Mouse (Mus musculus) mouse trophoblast stem cell (cell line): Measurements from ENCODE around the gene Ubtd2.

Experiments
- in situ Hi-C, 2 experiments: fragments of 300-500 bp; cut with MseI, MboI; formaldehyde crosslinking; loops; 2 replicates in 1 of 2; 3 replicates in 1 of 2; pipeline ENCODE4 v1.15.1; 2025

Gene Ubtd2

GRCm38 (mm10) chr11:32518770-32519169 lies 63.6 kb downstream of the Ubtd2 start:
- in situ Hi-C loops = no loop called here

DNA sequence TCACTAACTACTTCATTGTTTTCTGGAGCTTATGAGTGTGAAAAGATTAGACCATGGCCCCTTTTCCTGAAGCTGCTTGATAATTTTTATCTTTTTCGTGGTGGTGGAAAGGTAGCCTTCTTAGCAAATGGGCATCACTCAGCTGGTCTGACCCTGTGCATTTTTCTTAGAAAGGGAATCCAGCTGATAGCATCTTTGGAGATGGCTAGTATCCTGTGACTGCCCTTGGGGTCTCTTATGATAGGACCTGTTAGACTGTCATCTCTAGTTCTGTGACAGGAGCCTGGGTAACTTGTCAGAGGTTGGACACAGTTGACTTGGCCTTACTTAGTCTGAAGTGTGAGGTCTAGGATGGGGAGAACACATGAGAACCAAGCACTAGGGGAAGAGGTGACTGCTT lies 64.2 kb downstream of the Ubtd2 start:
- in situ Hi-C loops = no loop called here

DNA sequence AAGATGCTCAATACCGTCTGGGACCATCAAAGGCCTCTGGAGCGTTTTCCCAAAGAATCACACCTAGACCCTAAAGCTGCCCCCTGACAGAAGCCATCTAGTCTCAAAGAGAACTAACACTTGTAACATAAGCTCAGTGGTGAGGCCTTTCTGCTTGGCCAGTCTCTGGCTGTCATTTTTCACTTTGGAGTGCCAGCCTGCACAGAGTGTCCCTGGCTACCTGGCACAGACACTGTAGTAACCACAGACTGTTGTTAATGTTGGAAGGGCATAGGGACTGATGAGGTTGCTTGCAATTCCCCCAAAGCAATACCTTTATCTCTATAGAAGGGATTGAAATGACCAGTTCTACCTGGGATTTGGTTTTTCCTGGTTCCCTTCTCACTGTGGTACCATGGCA lies 66.1 kb downstream of the Ubtd2 start:
- in situ Hi-C loops = loop anchor here in 1 of 2 experiments (5.0 kb wide), 1 partner anchor 71 kb away; no protein-coding TSS in a partner anchor

DNA sequence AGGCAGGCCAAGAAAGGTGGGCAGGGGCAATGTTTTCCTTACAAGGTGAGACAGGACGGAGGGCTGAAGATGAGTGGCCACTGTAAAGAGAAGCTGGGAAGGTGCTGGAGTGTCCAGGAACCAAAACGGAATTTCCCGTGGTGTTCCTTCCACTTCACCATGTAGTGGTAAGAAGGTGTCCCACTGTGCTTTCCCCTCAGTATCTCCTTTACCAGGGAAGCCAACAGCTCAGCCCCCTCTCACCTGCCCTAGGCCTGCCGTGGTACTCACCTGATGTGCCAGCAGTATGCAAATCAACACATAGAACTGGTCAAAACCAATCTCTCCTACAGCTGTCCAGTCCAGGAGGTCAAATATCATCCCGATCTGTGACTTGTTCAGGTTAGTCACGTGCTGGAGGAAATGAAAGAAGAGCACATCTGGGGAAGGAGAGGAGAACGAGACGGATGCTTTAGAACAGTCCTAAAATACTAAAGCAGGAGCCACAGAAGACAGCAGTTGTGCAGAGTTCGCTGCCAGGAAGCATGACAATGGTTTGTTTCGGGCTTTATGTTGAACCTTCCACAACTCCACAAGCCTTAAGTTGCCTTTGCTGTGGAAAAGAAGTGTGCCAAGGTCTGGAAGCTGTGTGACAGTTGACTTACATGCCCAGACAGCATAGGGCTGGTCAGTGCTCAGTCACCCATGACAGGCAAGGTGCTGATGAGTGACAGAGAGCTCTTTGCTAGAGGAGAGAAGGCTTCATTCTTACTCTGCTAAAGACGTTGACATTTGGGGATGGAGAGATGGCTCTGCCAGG lies 69.2 kb downstream of the Ubtd2 start:
- in situ Hi-C loops = loop anchor here in 1 of 2 experiments (5.0 kb wide), 1 partner anchor 68 kb away; no protein-coding TSS in a partner anchor

DNA sequence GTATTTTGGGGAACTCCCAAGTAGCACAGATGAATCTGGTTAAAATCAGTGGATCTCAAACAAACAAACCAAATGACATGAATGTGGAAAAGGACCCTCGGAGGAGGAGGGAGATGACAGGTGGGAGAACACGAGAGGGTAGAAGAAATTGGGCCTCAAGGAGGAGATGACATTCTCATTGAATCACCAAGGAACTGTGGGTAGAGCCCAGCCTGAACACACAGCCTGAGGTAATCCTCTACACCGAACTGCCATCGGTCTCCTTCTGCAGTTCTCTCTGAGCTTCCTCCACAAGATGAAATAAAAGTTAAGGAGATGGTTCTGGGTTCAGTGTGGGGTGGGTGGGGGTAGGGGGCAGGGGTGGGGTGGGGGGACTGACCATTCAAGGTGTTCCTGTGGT lies 71.8 kb downstream of the Ubtd2 start:
- in situ Hi-C loops = no loop called here

- in situ Hi-C loops = no loop called here
Observed at GRCm38 (mm10) chr11:32530151-32530550, 75.0 kb downstream of the Ubtd2 start.

DNA sequence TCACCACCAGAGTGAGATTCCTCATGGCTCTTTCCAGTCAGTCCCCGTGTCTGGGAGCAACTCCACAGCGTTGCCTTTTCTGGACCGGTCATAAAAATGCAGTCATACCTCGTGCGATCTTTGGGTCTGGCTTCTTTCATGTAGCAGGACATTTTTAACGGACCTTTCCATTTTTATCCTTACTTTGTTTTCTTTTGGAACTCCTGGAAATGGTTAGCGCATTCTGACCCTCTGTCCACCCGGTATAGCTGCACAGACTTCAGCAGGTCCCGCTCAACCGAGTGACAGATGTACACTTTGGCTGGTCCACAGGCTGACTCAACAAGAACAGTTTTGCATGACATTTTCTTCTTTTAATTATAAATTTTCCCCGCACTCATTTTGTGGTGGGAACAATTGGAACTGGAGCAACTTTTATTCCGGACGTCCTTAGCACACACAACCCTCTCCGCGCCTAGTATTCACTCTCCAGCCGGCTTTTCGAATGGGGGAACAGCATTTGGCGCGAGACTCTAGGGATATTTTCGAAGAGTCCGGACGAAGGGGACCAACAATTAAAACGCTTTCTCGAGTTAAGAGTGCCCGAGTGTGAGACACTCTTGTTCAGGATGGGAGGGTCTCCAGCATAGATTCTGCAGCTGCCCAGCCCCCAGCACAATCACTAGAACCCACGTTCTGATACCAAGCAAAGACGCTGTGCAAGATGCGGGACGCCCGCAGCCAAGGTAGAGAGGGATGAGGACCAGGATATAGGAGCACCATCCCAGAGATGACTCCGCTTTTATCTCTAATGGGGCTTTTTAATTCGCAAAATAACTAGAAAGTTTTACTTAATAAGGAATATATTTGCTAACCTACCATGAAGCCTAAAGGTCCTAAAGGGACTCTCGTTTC lies 76.9 kb downstream of the Ubtd2 start, which contains the start of gene Efcab9:
Efcab9 (minus strand) TSS at position 211 of the 894 bp plus-strand sequence.
- in situ Hi-C loops = no loop called here

GRCm38 (mm10) chr11:32532765-32533481 lies 77.8 kb downstream of the Ubtd2 start, which contains the start of gene Stk10:
Gene Stk10, plus strand, starts transcription at chr11:32533305.
- in situ Hi-C loops = no loop called here

DNA sequence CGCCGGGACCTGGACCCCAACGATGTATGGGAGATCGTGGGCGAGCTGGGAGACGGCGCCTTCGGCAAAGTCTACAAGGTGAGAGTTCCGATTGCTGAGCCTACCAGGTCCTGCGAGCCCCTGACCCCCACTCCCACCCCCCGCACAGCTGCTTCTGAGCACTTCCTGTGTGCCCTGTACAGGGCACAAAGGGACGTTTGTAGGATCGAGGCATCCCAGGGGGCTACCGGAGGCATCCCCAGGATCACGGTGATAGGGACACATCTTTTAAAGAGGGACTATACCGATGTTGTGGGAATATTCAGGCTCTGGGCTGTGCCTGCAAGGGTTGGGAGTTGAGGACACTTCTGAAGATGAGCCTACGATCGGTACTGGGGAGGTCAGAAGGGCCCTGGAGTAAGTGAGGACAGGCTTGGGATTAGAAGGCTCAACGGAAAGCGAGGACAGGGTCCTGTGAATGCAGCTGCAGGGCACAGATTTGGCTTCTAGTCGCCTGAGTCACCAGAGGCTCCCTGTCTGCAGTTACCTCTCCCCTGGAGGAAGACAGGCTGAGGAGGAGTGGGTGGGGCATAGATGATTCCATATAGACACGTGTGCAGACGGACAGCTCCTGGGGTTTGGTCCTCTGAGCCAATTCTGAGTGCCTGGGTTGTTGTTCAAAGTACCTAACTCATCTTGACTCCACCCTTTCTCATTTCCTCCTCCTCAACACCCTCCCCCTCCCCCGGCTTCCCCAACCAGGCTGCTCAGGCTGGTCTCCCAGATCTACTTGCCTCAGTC lies 78.5 kb downstream of the Ubtd2 start:
- in situ Hi-C loops = no loop called here

DNA sequence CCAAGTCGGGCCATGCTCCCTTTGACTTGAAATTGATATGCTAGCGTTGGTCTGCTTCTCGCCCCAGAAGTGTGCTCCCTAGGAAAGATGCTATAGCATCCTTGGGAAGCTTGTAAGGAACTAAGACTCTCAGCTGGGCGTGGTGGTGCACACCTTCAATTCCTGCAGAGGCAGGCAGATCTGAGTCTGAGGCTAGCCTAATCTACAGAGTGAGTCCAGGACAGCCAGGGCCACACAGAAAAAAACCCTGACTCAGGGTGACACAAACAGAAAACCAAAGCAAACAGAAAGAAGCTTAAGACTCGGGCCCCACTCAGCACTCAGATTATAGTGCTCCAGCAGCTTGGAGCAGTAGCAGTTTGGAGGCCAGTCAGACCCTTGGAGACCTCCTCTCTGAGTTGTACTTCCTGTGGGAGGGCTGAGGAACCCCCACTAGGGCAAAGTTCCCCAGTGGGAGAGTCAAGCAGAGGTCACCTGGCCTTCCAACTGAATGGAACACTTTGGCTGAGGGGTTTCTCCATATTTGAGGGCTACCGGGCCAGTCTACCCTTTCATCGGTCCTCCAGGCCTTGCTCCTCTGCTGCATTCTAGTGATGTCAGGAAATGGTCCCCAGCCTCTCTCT lies 79.4 kb downstream of the Ubtd2 start:
- in situ Hi-C loops = no loop called here

DNA sequence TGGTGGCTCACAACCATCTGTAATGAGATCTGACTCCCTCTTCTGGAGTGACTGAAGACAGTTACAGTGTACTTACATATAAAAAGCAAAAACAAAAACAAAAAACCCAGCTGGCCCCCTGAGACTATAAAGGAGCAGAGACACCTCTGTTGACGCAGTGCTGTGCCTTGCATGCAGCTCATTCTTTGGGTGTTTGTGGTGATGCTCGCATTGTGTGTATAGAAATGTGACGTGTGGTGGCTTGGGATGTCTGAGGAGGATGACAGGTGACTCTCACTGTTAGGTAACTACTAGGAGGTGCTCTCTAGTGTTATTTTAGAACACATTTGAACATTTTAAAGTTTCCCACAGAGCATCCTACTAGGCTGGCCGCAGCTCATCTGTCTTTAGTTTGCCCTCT lies 80.5 kb downstream of the Ubtd2 start:
- in situ Hi-C loops = no loop called here

GRCm38 (mm10) chr11:32536954-32537353 lies 81.8 kb downstream of the Ubtd2 start:
- in situ Hi-C loops = no loop called here

GRCm38 (mm10) chr11:32538435-32538834 lies 83.3 kb downstream of the Ubtd2 start:
- in situ Hi-C loops = no loop called here

DNA sequence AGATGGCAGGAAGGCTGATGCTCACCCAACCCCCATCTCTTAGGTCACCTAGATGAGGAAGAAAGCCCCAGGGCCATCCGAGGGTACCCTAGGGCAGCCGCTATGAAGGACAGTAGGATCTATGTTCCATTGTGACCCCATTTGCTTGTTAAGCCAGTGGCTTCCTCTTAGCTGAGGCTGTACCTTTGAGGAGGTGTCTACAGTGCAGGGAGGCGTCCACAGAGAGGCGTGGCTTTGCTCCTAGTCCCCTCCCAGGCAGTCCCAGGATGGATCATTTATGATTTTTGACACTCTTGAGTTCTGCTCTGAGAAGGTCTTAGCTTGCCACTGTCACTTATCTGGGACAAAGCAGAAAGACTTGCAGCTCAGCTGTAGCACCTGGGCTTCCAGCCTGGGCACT lies 83.7 kb downstream of the Ubtd2 start:
- in situ Hi-C loops = no loop called here

DNA sequence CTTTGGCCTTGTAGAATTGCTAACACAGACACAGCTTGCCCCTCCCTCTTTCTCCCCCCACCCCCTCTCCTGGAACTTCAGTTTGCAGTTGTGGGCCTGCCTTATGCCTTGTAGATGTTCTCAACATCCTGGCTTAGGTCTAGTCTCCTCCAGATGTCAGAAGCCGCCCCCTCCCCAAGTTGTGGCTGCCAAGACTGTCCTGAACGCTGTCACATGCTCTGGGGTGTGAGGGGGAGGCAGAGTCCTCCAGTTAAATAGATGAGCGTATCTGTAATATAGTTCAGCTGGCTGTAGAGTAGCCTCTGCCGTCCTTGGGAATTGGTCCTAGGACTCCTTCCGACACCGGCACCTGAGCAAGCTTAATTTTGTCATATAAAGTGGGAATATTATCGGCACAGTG lies 84.5 kb downstream of the Ubtd2 start:
- in situ Hi-C loops = no loop called here

DNA sequence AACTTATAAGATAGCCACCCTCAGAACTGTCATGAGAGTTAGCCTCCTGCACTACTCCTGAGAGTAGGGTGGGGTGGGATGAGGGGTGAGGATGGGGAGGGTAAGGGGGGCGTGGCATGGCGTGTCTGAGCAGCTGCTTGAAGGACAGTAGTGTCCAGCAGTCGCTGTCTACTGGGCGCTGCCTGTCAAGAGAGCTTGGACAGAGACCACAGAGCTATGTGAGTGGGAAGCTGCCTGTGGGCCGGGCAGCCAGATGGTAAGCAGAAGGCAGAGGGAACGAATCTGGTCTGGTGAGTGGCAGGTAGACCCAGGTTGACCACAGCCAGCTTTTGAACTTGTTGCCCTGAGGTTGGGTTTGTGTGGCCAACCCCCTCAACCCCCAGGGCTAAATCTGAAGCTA lies 85.3 kb downstream of the Ubtd2 start:
- in situ Hi-C loops = no loop called here

GRCm38 (mm10) chr11:32542181-32542580 lies 87.0 kb downstream of the Ubtd2 start:
- in situ Hi-C loops = no loop called here

- in situ Hi-C loops = no loop called here
Observed at GRCm38 (mm10) chr11:32542687-32543411, 87.7 kb downstream of the Ubtd2 start.

DNA sequence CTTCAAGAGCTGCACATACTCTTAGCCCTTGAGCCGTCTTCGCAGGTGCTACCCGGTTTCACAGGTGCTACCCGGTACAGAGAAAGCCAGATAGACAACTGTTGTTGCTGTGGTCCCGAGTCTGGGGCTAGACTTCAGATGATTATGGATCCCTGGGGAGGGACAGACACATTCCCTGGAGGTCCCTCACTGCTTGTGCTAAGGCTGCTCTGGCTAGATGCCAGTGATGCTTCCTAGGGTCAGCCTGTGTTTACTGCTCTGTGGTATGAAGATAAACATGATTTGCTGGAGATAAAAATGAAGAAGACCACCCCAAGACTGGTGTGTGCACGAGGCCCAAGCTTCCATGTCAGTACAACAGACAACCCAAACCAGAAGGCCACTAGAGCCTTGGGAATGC lies 88.9 kb downstream of the Ubtd2 start:
- in situ Hi-C loops = no loop called here

DNA sequence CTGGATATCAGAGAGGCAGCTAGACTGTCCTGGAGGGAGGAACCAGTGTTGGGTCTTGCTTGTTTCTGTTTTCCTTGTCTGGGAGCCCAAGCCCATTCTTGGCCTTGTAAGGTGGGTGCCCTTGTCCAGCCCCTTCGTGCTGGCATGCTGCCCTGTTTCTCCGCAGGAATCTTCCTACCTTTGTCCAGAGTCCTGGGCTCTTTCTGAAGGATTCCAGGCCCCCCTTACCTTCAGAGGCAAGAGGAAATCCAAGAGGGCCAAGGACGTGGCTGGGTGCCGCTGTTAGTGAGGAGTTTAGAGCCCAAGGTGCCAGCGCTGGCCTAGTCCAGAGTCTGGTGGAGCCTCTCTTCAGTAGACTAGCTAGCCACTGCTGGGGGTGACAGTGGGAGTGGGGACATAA lies 89.3 kb downstream of the Ubtd2 start:
- in situ Hi-C loops = no loop called here
